Mouse (Mus musculus): ENCODE results near the gene Slc25a1. TPM values are rescaled to one million over a fixed set of nuclear protein-coding genes. Genes with fewer than 3 reads are reported as not detected.

Gene Slc25a1
- polyA plus RNA-seq, 1 experiment: 46.1 TPM

DNA sequence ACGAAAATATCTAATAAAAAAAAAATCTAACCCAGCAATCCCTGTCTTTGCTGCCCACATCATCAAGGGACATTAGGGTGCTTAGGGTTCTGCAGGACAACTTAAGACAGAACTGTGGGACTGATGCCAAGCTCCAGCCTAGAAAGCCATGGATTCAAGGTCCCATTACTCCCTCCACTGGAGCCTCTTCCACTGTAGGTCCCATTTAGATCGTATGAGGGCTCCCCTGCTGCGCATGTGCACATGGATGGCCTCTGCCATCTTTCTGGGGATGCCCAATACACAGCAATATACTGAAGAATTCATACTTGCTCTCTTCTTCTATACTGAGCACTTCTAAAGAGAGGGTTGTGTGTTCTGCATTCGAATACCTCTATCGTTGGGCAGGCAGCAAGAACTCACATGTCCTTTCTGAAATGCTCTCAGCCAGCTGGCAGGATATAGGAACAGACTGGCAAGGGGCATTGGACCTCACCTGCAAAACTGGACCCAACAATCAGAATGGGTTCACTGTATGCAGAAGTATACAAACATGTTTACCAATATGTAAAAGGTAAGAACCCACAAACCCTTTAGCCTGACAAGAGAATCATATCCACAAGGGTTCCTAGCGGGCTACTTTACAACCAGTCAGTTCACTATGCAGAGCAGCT, 38.2 kb downstream of the Slc25a1 start:
- no peak overlapping the region for H3K27ac ChIP-seq (ENCODE audit: insufficient read depth, low read length)
- no peaks in the 10 kb centered on the region for H3K36me3 ChIP-seq (ENCODE audit: control insufficient read depth, insufficient read depth, low read length)
- 83% methylated on average over 6 of the region's 6 CpGs for WGBS
- H3K27me3 ChIP-seq (ENCODE audit: control insufficient read depth, insufficient read depth, low read length): no peaks in the 10 kb centered on the region
- no peak overlapping the region for H3K4me3 ChIP-seq (ENCODE audit: extremely low read depth, insufficient read depth, insufficient read length)
- TF ChIP-seq CTCF (IDR thresholded peaks at IDR 0.05; ENCODE audit: extremely low read depth, insufficient read depth, insufficient read length, insufficient replicate concordance): no peak
- no peak for TF ChIP-seq POLR2A (IDR thresholded peaks at IDR 0.05; ENCODE audit: low read depth, low read length)
- H3K4me1 ChIP-seq (ENCODE audit: control insufficient read depth, insufficient read depth, insufficient read length): peaks cover 10% of the 10 kb centered on the region; the same call in 1 of the 2 replicates
- no peak for DNase-seq (ENCODE audit: low read depth in 1 of 2, low spot score in 2 of 2)

DNA sequence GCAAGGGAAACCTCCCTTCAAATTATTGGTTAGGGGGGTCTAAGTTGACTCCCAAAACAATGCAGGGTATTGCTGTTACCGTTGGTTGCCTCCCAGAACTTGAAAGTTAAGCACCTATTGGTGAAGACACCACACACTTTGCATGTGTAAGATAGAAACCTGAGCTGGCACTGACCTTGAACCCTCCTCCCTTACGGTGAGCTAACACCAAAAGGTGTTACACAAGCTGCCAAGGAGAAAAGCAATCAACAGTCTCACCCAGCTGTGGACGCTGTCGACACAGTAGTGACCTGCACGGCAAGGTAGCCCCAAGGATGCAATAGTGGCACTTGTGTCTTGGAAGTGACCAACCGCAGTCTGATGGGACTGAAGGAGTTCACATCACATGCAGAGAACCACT, 43.9 kb downstream of the Slc25a1 start:
- Histone ChIP-seq H3K27ac (ENCODE audit: insufficient read depth, low read length) (no peak overlapping the region), H3K4me1 (ENCODE audit: control insufficient read depth, insufficient read depth, insufficient read length) (no peaks in the 10 kb centered on the region), H3K27me3 (ENCODE audit: control insufficient read depth, insufficient read depth, low read length) (no peaks in the 10 kb centered on the region), H3K4me3 (ENCODE audit: extremely low read depth, insufficient read depth, insufficient read length) (no peak overlapping the region), H3K36me3 (ENCODE audit: control insufficient read depth, insufficient read depth, low read length) (no peaks in the 10 kb centered on the region; the same call in 1 of the 2 replicates)
- no peak for DNase-seq (ENCODE audit: low read depth in 1 of 2, low spot score in 2 of 2)
- 88% methylated on average over 6 of the region's 6 CpGs for WGBS
- TF ChIP-seq POLR2A (IDR thresholded peaks at IDR 0.05; ENCODE audit: low read depth, low read length): no peak
- no peak for TF ChIP-seq CTCF (IDR thresholded peaks at IDR 0.05; ENCODE audit: extremely low read depth, insufficient read depth, insufficient read length, insufficient replicate concordance)

GRCm38 (mm10) chr16:17882196-17882595, 45.8 kb downstream of the Slc25a1 start:
- no peaks in the 10 kb centered on the region for H3K27me3 ChIP-seq (ENCODE audit: control insufficient read depth, insufficient read depth, low read length)
- no peak overlapping the region for H3K4me3 ChIP-seq (ENCODE audit: extremely low read depth, insufficient read depth, insufficient read length)
- TF ChIP-seq CTCF (IDR thresholded peaks at IDR 0.05; ENCODE audit: extremely low read depth, insufficient read depth, insufficient read length, insufficient replicate concordance) (no peak), POLR2A (IDR thresholded peaks at IDR 0.05; ENCODE audit: low read depth, low read length) (no peak)
- H3K4me1 ChIP-seq (ENCODE audit: control insufficient read depth, insufficient read depth, insufficient read length): no peaks in the 10 kb centered on the region
- DNase-seq (ENCODE audit: low read depth in 1 of 2, low spot score in 2 of 2): no peak
- no peaks in the 10 kb centered on the region; the same call in 1 of the 2 replicates for H3K36me3 ChIP-seq (ENCODE audit: control insufficient read depth, insufficient read depth, low read length)
- no peak overlapping the region for H3K27ac ChIP-seq (ENCODE audit: insufficient read depth, low read length)

GRCm38 (mm10) chr16:17879571-17879970, 48.4 kb downstream of the Slc25a1 start:
- no peaks in the 10 kb centered on the region for H3K27me3 ChIP-seq (ENCODE audit: control insufficient read depth, insufficient read depth, low read length)
- no peaks in the 10 kb centered on the region; the same call in 1 of the 2 replicates for H3K36me3 ChIP-seq (ENCODE audit: control insufficient read depth, insufficient read depth, low read length)
- DNase-seq (ENCODE audit: low read depth in 1 of 2, low spot score in 2 of 2): no peak
- no peak overlapping the region for H3K27ac ChIP-seq (ENCODE audit: insufficient read depth, low read length)
- H3K4me1 ChIP-seq (ENCODE audit: control insufficient read depth, insufficient read depth, insufficient read length): no peaks in the 10 kb centered on the region
- TF ChIP-seq CTCF (IDR thresholded peaks at IDR 0.05; ENCODE audit: extremely low read depth, insufficient read depth, insufficient read length, insufficient replicate concordance) (no peak), POLR2A (IDR thresholded peaks at IDR 0.05; ENCODE audit: low read depth, low read length) (no peak)
- H3K4me3 ChIP-seq (ENCODE audit: extremely low read depth, insufficient read depth, insufficient read length): no peak overlapping the region
- WGBS: 94% methylated on average over 4 of the region's 4 CpGs

DNA sequence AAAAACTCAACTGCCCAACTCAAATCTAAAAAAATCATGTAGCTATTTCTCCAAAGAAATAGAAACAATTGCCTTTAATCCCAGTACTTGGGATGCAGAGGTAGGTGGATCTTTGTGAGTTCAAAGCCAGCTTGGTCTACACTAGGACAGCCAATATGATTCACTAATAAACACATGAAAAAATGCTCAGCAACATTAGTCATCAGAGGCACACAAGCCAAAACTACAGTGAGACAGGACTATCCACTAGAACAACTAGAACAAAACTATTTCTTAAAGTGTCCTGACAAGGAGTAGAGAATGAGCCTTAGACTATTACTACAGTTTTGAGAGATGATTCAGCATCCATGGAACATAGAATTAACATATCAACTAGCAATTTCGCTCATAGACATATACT, 51.9 kb downstream of the Slc25a1 start:
- Histone ChIP-seq H3K36me3 (ENCODE audit: control insufficient read depth, insufficient read depth, low read length) (peaks cover 6% of the 10 kb centered on the region), H3K27ac (ENCODE audit: insufficient read depth, low read length) (no peak overlapping the region), H3K4me3 (ENCODE audit: extremely low read depth, insufficient read depth, insufficient read length) (no peak overlapping the region), H3K27me3 (ENCODE audit: control insufficient read depth, insufficient read depth, low read length) (no peaks in the 10 kb centered on the region), H3K4me1 (ENCODE audit: control insufficient read depth, insufficient read depth, insufficient read length) (no peaks in the 10 kb centered on the region)
- TF ChIP-seq CTCF (IDR thresholded peaks at IDR 0.05; ENCODE audit: extremely low read depth, insufficient read depth, insufficient read length, insufficient replicate concordance): no peak
- no peak for TF ChIP-seq POLR2A (IDR thresholded peaks at IDR 0.05; ENCODE audit: low read depth, low read length)
- no peak for DNase-seq (ENCODE audit: low read depth in 1 of 2, low spot score in 2 of 2)
- WGBS: 88% methylated on average over 1 of the region's 1 CpGs

Other genes with a start within 250 kb of the Slc25a1 start
- gene Med15, start 195.3 kb downstream of the Slc25a1 start, polyA plus RNA-seq (2012; rRNA removed): 110 and 117 TPM in 2 replicates
- 20.0 and 25.5 TPM in 2 replicates for gene Klhl22, start 168.6 kb downstream of the Slc25a1 start, polyA plus RNA-seq (2012; rRNA removed)
- gene Scarf2, start 130.9 kb downstream of the Slc25a1 start, polyA plus RNA-seq (2012; rRNA removed): 27.6 and 40.8 TPM in 2 replicates
- gene B830017H08Rik, start 95.1 kb downstream of the Slc25a1 start, polyA plus RNA-seq (2012; rRNA removed): not detected in 2 replicates
- gene Car15, start 89.9 kb downstream of the Slc25a1 start, polyA plus RNA-seq (2012; rRNA removed): 10.0 and 11.2 TPM in 2 replicates
- 1.4 and 1.7 TPM in 2 replicates for gene Gm20518, start 36.5 kb downstream of the Slc25a1 start, polyA plus RNA-seq (2012; rRNA removed)
- gene Tssk1, start 34.0 kb downstream of the Slc25a1 start, polyA plus RNA-seq (2012; rRNA removed): 0.04 TPM in 1 of 2 replicates, not detected in the other
- 57.7 and 85.0 TPM in 2 replicates for gene Dgcr2, start 29.7 kb downstream of the Slc25a1 start, polyA plus RNA-seq (2012; rRNA removed)
- not detected in 2 replicates for gene Tssk2, start 29.6 kb downstream of the Slc25a1 start, polyA plus RNA-seq (2012; rRNA removed)
- gene Ess2, start 16.9 kb downstream of the Slc25a1 start, polyA plus RNA-seq (2012; rRNA removed): 19.3 and 22.7 TPM in 2 replicates
- not detected in 2 replicates for gene Gsc2, start 13.2 kb downstream of the Slc25a1 start, polyA plus RNA-seq (2012; rRNA removed)
- not detected in 2 replicates for gene Vpreb2, start 52.2 kb upstream of the Slc25a1 start, polyA plus RNA-seq (2012; rRNA removed)
- 17.6 and 20.3 TPM in 2 replicates for gene Dgcr6, start 124.6 kb upstream of the Slc25a1 start, polyA plus RNA-seq (2012; rRNA removed)
- gene Prodh, start 162.0 kb upstream of the Slc25a1 start, polyA plus RNA-seq (2012; rRNA removed): 11.3 and 13.1 TPM in 2 replicates
- gene Rtn4r, start 199.4 kb upstream of the Slc25a1 start, polyA plus RNA-seq (2012; rRNA removed): 10.2 and 10.9 TPM in 2 replicates